Mouse (Mus musculus) liver, embryonic 14.5 days (tissue): ENCODE results near the gene Sccpdh.

Experiments used
- CTCF ChIP-seq: IDR thresholded peaks from 2 replicates; pipeline ENCODE4 v1.5.1; 2016; ENCODE audit warnings: antibody characterized with exemption, low read depth, control low read depth
- EP300 ChIP-seq: IDR thresholded peaks from 2 replicates; pipeline ENCODE4 v1.6.1; 2016; ENCODE audit warnings: antibody characterized with exemption, low read depth

DNA sequence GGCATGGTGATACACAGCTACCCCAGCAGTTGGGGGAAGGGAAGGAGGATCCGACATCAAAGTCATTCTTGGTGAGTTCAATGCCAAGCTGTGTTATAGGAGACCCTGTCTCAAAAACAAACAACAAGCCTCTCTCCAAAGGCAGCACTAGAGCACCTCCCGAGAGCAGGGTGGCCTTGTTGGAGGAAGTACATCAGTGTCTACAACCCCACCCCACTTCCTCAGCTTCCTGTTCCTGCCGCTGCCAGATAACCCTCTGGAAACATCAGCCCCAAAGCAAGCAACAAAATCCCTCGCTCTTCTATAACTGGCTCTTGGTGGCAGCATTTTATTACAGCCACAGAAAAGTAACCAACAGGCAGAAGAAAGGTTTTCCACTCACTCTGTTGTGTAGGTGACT is 17.7 kb upstream of the Sccpdh start:
- TF ChIP-seq CTCF (no peak), EP300 (no peak)
